Mouse (Mus musculus) midbrain, embryonic 13.5 days (tissue): Measurements from ENCODE around the gene Gm10644. TPM values are rescaled to one million over a fixed set of nuclear protein-coding genes. Genes with fewer than 3 reads are reported as not detected.
A peak's percentile ranks its signal among the peaks of the same experiment; 100 is the strongest.

Experiments
- ATAC-seq: fragments of 200-750 bp; cut with Nextera tagmentation; 2 replicates; pipeline ENCODE4 v1.8.0; 2017; ENCODE audit warnings: mild to moderate bottlenecking, moderate TSS enrichment, moderate library complexity
- H3K27ac ChIP-seq: fragments of 300-500 bp; sonication (generic); 2 replicates; pipeline ENCODE4 v1.5.1; 2015; ENCODE audit warnings: inconsistent platforms, mild to moderate bottlenecking, moderate library complexity
- H3K27me3 ChIP-seq: fragments of 300-500 bp; sonication (generic); 2 replicates; pipeline ENCODE4 v1.6.1; 2015; ENCODE audit warnings: mild to moderate bottlenecking, inconsistent platforms
- H3K36me3 ChIP-seq: fragments of 300-500 bp; sonication (generic); 2 replicates; pipeline ENCODE4 v1.6.1; 2015; ENCODE audit warnings: mild to moderate bottlenecking, inconsistent platforms
- H3K4me1 ChIP-seq: fragments of 300-500 bp; sonication (generic); replicated peaks from 2 replicates; pipeline ENCODE4 v1.6.1; 2015; ENCODE audit warnings: inconsistent platforms
- H3K4me2 ChIP-seq: fragments of 300-500 bp; sonication (generic); replicated peaks from 2 replicates; pipeline ENCODE4 v1.6.1; 2015; ENCODE audit warnings: moderate library complexity, mild to moderate bottlenecking, inconsistent platforms
- H3K4me3 ChIP-seq: fragments of 300-500 bp; sonication (generic); replicated peaks from 2 replicates; pipeline ENCODE4 v1.5.1; 2015; ENCODE audit warnings: mild to moderate bottlenecking, inconsistent platforms
- H3K9ac ChIP-seq: fragments of 300-500 bp; sonication (generic); replicated peaks from 2 replicates; pipeline ENCODE4 v1.6.1; 2015; ENCODE audit warnings: mild to moderate bottlenecking, inconsistent platforms
- H3K9me3 ChIP-seq: fragments of 300-500 bp; sonication (generic); 2 replicates; pipeline ENCODE4 v1.6.1; 2016; ENCODE audit warnings: mild to moderate bottlenecking, inconsistent platforms
- WGBS: fragments of 180-500 bp; shearing (Covaris S2); methylation state at CpG from one replicate; pipeline ENCODE4 v1.1.7; 2015; 5-methylcytosine and 5-hydroxymethylcytosine counted together
- polyA plus RNA-seq: library from polyadenylated mRNA; unstranded; fragments of >200 nt; fragmentation: Nextera tagmentation; extraction: Ambion mirVana; gene quantifications from 2 replicates; pipeline ENCODE4 v1.2.1, GENCODE M21; 2015

The Gm10644 gene
- polyA plus RNA-seq, 1 experiment from 2014 or later: 0.94 TPM

DNA sequence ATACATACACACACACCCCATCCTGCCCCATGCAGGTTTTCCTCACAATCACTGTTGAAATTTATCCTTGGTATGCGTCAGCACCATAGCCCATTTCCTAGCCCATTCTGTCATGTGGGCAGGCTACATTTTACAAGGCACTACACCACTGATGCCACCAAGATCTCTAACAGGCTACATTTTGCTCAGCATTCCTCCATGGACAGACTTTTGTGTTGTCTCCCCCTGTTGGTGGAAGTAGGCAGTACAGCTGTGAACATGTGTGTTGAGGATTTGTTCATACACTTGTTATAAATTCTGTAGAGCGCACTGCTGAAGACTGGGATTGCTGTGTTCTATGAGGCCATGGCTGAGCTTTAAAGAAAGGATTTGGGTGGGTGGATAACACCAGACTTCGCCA is 33.4 kb downstream of the Gm10644 start:
- Histone ChIP-seq H3K4me2 (no peak overlapping the region), H3K27ac (no peak overlapping the region), H3K36me3 (peaks cover 82% of the 10 kb centered on the region), H3K27me3 (no peaks in the 10 kb centered on the region), H3K4me1 (no peaks in the 10 kb centered on the region), H3K4me3 (no peak overlapping the region), H3K9ac (no peak overlapping the region), H3K9me3 (no peaks in the 10 kb centered on the region)
- WGBS: 76% methylated on average over 3 of the region's 3 CpGs
- peak; percentile 58; the same call in 1 of the 2 replicates for ATAC-seq

DNA sequence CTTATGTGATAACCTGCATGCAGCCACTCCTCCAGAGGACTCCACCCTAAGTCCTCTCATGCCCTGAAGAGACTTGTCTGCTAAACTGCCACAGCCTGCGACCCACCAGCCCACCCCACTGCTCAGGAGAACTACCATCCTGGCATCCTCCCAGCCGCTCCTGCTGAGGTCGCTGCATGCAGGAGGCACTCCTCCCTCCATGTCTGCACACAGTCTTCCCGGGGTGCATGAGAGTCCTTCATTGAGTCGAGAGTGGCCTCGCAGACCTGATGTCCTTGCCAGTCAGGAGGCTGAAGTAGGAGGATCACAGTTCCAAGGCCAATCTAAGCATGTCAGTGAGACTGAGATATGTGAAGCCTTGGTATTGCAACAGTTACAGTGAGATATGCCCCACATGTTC is 37.4 kb downstream of the Gm10644 start:
- ATAC-seq: no peak
- H3K4me3 ChIP-seq: no peak overlapping the region
- 85% methylated on average over 6 of the region's 6 CpGs for WGBS
- H3K36me3 ChIP-seq: peaks cover 48% of the 10 kb centered on the region
- H3K4me2 ChIP-seq: no peak overlapping the region
- no peak overlapping the region for H3K27ac ChIP-seq
- peaks cover 26% of the 10 kb centered on the region for H3K4me1 ChIP-seq
- H3K9me3 ChIP-seq: no peaks in the 10 kb centered on the region
- 0 out of 2 replicates have a peak overlapping the region, but pooled peaks have one; percentile 1 for H3K9ac ChIP-seq
- H3K27me3 ChIP-seq: no peaks in the 10 kb centered on the region

DNA sequence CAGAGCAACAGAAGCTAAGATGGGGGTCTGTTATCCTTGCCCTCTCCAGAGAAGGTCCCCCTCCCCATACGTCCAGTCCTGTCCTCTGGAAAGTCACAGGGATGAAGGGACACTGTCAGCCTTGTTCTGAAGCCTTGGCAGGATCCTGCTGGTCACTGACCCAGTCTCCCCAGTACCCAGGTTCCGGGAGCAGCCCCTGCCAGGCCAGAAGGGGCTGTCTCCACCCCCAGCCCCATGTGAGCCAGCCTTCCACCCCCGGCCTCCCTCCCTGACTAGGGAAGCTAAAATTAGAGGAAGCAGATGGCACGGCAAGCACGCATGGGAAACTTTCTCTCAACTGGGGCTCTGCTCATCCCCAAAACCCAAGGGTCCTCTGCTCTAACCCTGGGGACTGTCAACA is 39.0 kb downstream of the Gm10644 start:
- 74% methylated on average over 5 of the region's 5 CpGs for WGBS
- H3K4me3 ChIP-seq: no peak overlapping the region
- no peak overlapping the region for H3K9ac ChIP-seq
- H3K4me1 ChIP-seq: peaks cover 34% of the 10 kb centered on the region
- ATAC-seq: no peak
- H3K9me3 ChIP-seq: no peaks in the 10 kb centered on the region
- no peaks in the 10 kb centered on the region for H3K27me3 ChIP-seq
- no peak overlapping the region for H3K27ac ChIP-seq
- no peak overlapping the region for H3K4me2 ChIP-seq
- peaks cover 36% of the 10 kb centered on the region for H3K36me3 ChIP-seq

GRCm38 (mm10) chr8:83914860-83915259 is 40.1 kb downstream of the Gm10644 start:
- no peak overlapping the region for H3K9ac ChIP-seq
- H3K27me3 ChIP-seq: no peaks in the 10 kb centered on the region
- WGBS: 72% methylated on average over 5 of the region's 5 CpGs
- peak; percentile 19; the same call in 1 of the 2 replicates for ATAC-seq
- H3K9me3 ChIP-seq: no peaks in the 10 kb centered on the region
- peaks cover 42% of the 10 kb centered on the region for H3K4me1 ChIP-seq
- no peak overlapping the region for H3K4me3 ChIP-seq
- peaks cover 26% of the 10 kb centered on the region for H3K36me3 ChIP-seq
- H3K27ac ChIP-seq: no peak overlapping the region
- H3K4me2 ChIP-seq: no peak overlapping the region

- no peak for ATAC-seq
- Histone ChIP-seq H3K4me3 (no peak overlapping the region), H3K9ac (no peak overlapping the region)
These were observed 40.8 kb downstream of the Gm10644 start for GRCm38 (mm10) chr8:83914232-83914631.

GRCm38 (mm10) chr8:83911809-83912731 is 42.9 kb downstream of the Gm10644 start:
- H3K27ac ChIP-seq: no peak overlapping the region
- 80% methylated on average over 5 of the region's 5 CpGs for WGBS
- H3K9me3 ChIP-seq: no peaks in the 10 kb centered on the region
- H3K9ac ChIP-seq: no peak overlapping the region
- no peak overlapping the region for H3K4me2 ChIP-seq
- no peak for ATAC-seq
- H3K36me3 ChIP-seq: peaks cover 4% of the 10 kb centered on the region
- no peak overlapping the region for H3K4me3 ChIP-seq
- no peaks in the 10 kb centered on the region for H3K27me3 ChIP-seq
- peaks cover 69% of the 10 kb centered on the region for H3K4me1 ChIP-seq

More at GRCm38 (mm10) chr8:83914232-83914631, 40.8 kb downstream of the Gm10644 start:
- Histone ChIP-seq H3K27me3 (no peaks in the 10 kb centered on the region), H3K36me3 (peaks cover 19% of the 10 kb centered on the region), H3K4me1 (peaks cover 48% of the 10 kb centered on the region), H3K9me3 (no peaks in the 10 kb centered on the region), H3K4me2 (no peak overlapping the region), H3K27ac (no peak overlapping the region)
- whole genome bisulfite sequencing: 96% methylated on average over 3 of the region's 3 CpGs

- peak overlapping the region; percentile 39; the same call in 1 of the 2 replicates for H3K9ac ChIP-seq
- peaks cover 67% of the 10 kb centered on the region for H3K4me1 ChIP-seq
- H3K36me3 ChIP-seq: peaks cover 13% of the 10 kb centered on the region; the same call in 1 of the 2 replicates
- no peak overlapping the region for H3K27ac ChIP-seq
- ATAC-seq: peak; percentile 66
- H3K27me3 ChIP-seq: no peaks in the 10 kb centered on the region
- H3K4me2 ChIP-seq: no peak overlapping the region
- H3K9me3 ChIP-seq: no peaks in the 10 kb centered on the region
- WGBS: 51% methylated on average over 8 of the region's 8 CpGs
- no peak overlapping the region for H3K4me3 ChIP-seq
These were observed 45.7 kb downstream of the Gm10644 start for GRCm38 (mm10) chr8:83909311-83909710.

DNA sequence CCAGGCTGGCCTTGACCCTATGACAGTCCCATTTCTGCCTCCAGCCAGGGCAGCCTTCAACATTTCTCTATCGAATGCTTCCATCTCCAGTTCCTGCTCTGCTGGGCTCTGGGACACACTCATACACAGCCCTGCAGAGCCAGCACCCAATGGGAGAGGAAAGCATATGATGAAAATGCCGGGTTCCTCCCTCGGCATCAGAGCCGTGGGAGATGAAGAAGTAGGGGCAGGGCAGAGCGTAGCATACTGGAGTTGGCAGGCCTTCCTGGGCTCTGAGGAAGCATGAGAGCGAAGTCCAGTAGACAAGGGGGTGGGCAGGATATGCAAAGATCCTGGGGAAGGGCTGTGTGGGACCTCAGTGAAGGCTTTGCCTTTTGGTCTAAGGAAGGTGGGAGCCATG is 46.4 kb downstream of the Gm10644 start:
- peak overlapping the region; percentile 39; the same call in 1 of the 2 replicates for H3K9ac ChIP-seq
- H3K27ac ChIP-seq: no peak overlapping the region
- no peak for ATAC-seq
- peaks cover 68% of the 10 kb centered on the region for H3K4me1 ChIP-seq
- no peaks in the 10 kb centered on the region for H3K9me3 ChIP-seq
- peaks cover 13% of the 10 kb centered on the region; the same call in 1 of the 2 replicates for H3K36me3 ChIP-seq
- no peak overlapping the region for H3K4me2 ChIP-seq
- H3K4me3 ChIP-seq: no peak overlapping the region
- no peaks in the 10 kb centered on the region for H3K27me3 ChIP-seq
- 85% methylated on average over 6 of the region's 6 CpGs for WGBS

GRCm38 (mm10) chr8:83902961-83903666 is 51.9 kb downstream of the Gm10644 start:
- H3K27me3 ChIP-seq: no peaks in the 10 kb centered on the region
- peak overlapping the region; percentile 35; the same call in 1 of the 2 replicates for H3K27ac ChIP-seq
- peak overlapping the region; percentile 78 for H3K4me2 ChIP-seq
- H3K9ac ChIP-seq: peak overlapping the region; percentile 99
- H3K9me3 ChIP-seq: no peaks in the 10 kb centered on the region
- H3K36me3 ChIP-seq: peaks cover 13% of the 10 kb centered on the region; the same call in 1 of the 2 replicates
- no peak for ATAC-seq
- peaks cover 63% of the 10 kb centered on the region for H3K4me1 ChIP-seq
- peak overlapping the region; percentile 95 for H3K4me3 ChIP-seq
- 12% methylated on average over 13 of the region's 13 CpGs for WGBS

DNA sequence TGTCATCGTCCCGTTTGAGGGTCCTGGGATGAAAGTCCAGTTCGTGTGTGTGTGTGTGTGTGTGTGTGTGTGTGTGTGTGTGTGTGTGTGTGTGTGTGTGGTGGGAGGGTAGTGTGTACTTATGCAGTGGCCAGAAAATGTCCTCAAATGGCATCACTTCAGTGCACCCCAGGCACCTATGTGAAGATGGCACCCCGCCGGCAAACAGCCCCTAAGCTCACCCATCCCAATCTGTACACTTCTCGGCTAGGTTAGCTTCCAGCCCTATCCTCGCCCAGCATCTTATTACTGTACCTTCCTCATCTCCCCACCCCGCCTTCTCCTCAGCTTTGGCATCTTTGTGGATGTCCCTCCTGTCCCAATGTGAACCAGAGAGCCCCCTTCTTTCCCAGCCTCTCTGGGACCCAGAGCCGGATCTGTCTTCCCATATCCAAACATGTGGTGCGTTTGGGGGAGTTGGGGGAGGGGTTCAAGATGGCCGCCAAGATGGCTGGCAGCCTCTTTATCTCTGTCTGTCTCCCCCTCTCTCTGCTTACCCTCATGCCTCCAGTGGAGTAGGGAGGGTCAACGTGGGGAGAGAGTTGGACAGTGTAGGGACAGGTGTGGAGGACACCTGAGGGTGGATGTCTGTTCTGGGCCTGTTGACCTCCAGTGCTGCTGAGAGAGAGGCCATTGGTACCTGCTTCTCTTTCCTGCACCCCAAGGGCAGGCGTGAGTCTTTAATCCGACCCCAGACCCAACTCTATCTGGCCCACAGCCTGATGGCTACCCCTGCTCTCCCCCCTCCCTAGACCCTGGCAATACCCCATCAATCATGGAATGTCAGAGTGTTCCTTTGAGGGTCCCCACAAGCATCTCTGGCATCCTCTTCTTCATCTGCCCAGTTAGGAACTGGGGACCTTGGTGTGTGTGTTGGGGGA is 53.2 kb downstream of the Gm10644 start:
- H3K4me3 ChIP-seq: peak overlapping the region; percentile 95
- peak overlapping the region; percentile 100 for H3K27ac ChIP-seq
- peaks cover 13% of the 10 kb centered on the region; the same call in 1 of the 2 replicates for H3K36me3 ChIP-seq
- peak overlapping the region; percentile 78 for H3K4me2 ChIP-seq
- peaks cover under 1% of the 10 kb centered on the region; the same call in 1 of the 2 replicates for H3K27me3 ChIP-seq
- no peaks in the 10 kb centered on the region for H3K9me3 ChIP-seq
- WGBS: 13% methylated on average over 14 of the region's 14 CpGs
- H3K4me1 ChIP-seq: peaks cover 65% of the 10 kb centered on the region
- no peak for ATAC-seq
- H3K9ac ChIP-seq: peak overlapping the region; percentile 99

DNA sequence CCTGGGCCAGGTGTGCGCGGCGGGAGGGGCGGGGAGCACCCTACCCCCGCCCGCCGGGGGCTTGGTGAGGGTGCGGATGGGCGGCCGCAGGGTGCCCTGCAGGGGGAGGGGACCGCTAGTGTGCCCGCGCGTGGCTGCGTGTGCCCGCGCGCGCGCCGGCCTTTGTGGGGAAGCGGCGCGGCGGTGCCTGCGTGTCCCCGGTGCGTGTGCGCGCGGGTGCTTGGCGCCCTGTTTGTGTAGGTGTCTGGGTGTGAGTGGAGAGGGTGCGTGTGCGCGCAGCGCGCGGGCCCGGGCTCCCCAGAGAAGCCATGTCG is 54.1 kb downstream of the Gm10644 start:
- H3K4me1 ChIP-seq: peaks cover 68% of the 10 kb centered on the region
- peaks cover 8% of the 10 kb centered on the region; the same call in 1 of the 2 replicates for H3K36me3 ChIP-seq
- peak overlapping the region; percentile 99 for H3K9ac ChIP-seq
- WGBS: 0% methylated on average over 39 of the region's 40 CpGs
- H3K9me3 ChIP-seq: no peaks in the 10 kb centered on the region
- peak overlapping the region; percentile 100 for H3K27ac ChIP-seq
- peaks cover 7% of the 10 kb centered on the region; the same call in 1 of the 2 replicates for H3K27me3 ChIP-seq
- peak overlapping the region; percentile 78 for H3K4me2 ChIP-seq
- H3K4me3 ChIP-seq: peak overlapping the region; percentile 95
- no peak for ATAC-seq
